Mouse (Mus musculus) gastrocnemius, postnatal 10 days (tissue): ENCODE data around the gene Grm7. TPM values are rescaled to one million over a fixed set of nuclear protein-coding genes. Genes with fewer than 3 reads are reported as not detected.

Experiments
- DNase-seq: peaks from one replicate; pipeline ENCODE4 v3.0.0; 2021; ENCODE audit warnings: mixed read lengths
- total RNA-seq, 2 experiments: library from RNA; stranded (reverse); gene quantifications; 2 replicates each; pipeline ENCODE4 v1.2.3; 2021

The Grm7 gene
- total RNA-seq, 2 experiments from 2014 or later: 0.29 to 0.49 TPM

DNA sequence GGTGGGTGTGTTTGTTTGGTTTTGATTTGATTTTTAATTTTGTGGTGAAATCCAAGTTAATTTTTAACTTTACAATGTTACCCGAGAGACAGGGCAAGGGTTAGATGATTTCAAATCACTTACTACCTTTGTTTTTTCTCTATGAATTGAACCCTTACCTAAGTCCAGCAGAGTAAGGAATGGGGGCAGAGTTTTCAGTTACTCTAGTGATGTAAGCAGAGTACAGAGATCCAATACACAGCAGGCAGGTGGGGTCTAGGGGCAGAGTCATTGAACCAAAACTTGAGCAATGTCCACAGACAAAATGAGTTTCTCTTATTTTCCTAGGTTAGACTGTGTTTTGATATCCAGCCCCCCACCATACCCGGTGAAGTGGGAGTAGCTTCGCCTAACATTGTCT, 723.2 kb downstream of the Grm7 start:
- DNase-seq: no peak

DNA sequence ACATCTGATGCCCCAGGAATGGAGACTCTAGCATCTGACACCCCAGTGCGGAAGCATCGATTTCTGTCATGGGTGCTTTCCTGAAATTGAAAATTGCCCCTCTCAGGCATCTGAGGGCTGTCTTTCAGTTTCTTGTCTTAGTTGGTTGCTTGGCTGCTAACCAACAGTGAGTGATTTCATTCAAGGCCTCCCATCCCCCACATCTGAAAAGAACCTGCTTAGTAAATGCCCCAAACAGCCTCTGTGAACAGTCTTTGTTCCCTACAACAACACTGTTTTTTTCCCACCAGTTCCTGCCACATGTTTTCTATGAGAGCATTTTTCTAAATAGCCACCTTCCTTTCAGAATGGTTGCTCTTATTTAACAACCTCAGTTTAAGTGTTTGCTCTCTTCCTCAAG, 723.6 kb downstream of the Grm7 start:
- no peak for DNase-seq

DNA sequence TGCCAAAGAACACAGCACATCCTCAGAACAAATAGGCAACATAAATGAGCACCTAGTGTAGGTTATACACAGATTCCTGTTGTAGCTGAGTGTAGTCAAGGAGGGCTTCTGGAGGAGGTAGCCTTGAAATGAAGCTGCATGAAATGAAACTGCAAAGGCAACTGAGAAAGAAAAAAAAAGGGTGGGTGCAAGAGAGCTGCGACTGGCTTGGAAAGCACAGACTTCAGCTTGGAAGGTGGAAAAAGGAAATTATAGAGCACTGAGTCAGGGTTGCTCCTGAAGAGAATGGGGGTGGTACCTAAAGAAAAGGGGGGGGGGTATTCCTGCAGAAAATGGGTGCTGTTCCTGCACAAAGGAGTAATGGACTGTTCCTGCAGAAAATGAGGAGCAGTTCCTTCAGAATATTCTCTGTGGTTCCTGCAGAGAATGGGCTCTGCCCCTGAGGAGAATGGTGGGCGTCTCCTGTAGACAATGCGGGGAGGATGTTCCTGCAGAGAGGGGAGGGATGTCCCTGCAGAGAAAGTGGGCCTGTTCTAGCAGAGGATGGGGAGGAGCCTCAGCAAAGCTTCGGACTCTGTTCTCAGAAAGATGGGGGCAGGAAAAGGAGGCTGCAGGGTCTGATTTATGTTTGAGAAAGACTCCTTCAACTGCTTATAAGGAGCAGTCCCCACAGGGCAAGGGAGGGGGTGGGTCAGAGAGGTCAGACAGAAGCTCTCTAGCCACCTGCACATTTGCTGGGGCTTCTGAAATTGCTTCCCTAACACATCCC, 726.4 kb downstream of the Grm7 start:
- DNase-seq: no peak

DNA sequence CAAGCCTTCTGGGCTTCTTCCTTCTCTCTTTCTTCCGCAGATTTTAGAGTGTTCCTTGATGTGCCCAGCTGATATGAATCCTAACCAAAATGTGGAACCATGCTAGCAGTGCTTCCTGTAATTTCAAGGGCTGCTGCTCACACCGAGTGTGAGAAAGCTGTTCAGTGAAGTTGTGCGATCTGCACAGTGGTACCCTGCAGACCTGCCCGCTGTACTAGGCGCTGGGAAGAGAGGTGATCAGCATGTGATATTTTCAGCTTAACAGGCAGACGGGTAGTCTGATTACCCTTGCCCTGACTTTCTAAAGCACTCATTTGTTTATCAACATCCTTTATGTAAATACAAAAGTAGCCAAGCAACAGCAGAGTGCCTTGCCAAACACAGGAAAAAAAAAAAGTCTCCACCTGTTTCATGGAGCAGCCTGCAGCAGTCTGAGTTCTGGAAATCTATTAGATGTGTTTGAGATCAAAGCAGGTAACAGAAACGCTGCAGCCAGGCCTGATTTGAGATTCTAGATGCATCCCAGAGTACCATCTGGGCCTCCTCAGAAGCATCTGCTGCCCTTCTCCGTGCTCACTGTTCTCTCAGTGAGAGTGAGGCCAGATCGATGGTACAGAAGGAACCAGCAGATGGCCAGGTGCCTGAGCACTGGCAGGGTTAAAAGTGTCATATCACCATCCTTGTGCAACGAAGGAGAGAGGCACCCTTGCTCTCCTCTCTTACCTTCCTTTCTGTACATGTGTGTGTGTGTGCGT, 727.4 kb downstream of the Grm7 start:
- no peak for DNase-seq

- DNase-seq: no peak
Measured at GRCm38 (mm10) chr6:111380710-111381109, 735.3 kb downstream of the Grm7 start.

- DNase-seq: no peak
Measured at GRCm38 (mm10) chr6:111408750-111409149, 763.4 kb downstream of the Grm7 start.

DNA sequence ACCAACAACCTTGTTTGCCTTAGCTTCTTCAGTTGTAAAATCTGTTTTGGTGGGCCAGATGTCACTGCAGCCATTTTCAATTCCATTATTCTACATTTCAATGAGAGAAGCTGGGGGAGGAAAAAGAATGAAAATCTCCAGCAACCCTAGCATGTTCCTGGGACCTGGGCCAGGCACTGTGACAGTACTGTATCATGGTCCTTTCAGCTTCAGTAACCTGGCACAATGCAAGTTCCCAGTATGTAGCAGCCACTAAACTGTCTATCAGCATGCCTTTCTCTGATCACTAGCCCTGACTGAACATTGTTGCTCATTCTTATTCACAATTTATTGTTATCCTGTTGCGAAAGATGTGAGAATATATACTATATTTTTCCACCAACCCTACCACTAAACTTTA, 779.4 kb downstream of the Grm7 start:
- DNase-seq: no peak

DNA sequence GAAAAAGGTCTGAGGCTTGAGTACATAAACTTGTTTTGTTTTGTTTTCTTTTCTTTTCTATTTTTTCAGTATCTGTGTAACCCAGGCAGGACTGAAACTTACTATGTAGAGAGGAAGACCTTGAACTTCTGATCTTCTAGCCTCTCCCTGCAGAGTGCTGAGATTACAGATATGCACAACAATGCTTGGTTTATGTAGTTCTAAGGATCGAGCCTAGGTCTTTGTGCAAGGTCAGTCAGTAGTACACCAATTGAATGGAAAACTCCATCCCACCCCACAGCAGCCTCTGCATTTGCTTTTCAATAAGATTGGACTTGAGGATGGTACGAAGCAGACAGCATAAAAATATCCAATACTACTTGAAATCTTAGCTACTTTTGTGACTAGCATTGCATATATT, 800.8 kb downstream of the Grm7 start:
- no peak for DNase-seq

DNA sequence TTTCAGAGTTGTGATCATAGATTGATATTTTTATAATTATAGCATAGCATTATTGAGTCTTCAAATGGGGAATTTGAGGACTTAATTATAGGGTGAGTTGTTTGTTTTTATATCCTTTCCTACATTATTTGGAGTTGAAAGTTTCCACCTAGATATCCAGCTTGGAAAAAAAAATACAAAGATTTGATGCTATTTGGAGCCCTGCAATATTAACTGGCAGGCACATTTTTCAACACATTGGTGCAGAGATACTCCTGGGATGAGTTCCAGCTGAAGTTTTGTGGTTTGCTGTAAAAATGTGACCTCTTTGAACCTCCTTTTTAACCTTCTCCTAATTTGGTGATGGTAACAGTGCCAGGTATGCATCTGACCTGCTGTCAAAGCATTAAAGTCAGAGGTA, 802.5 kb downstream of the Grm7 start:
- no peak for DNase-seq

- DNase-seq: no peak
Measured at GRCm38 (mm10) chr6:111449054-111449783, 803.8 kb downstream of the Grm7 start.

GRCm38 (mm10) chr6:111481866-111482265, 836.5 kb downstream of the Grm7 start:
- no peak for DNase-seq

- DNase-seq: no peak
Measured at GRCm38 (mm10) chr6:111486081-111486480, 840.7 kb downstream of the Grm7 start.

DNA sequence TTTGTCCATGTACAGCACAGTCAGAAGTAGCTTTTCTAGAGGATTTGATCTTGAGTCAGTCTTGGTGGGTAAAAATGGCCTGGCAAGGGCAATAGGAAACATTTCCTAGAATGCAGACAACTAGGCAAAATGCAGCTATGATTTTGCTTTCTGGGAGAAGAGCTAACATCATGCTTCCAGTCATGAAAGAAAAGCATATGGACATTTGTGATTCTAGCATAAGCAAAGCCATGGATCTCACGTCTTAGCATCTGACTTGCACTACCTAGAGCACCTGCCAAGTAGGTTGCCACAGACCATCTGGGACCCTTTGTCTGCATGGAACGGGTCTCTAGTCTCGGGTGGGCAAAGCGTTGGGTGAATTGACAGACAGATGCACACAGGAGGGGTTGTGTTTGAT, 842.2 kb downstream of the Grm7 start:
- DNase-seq: no peak

DNA sequence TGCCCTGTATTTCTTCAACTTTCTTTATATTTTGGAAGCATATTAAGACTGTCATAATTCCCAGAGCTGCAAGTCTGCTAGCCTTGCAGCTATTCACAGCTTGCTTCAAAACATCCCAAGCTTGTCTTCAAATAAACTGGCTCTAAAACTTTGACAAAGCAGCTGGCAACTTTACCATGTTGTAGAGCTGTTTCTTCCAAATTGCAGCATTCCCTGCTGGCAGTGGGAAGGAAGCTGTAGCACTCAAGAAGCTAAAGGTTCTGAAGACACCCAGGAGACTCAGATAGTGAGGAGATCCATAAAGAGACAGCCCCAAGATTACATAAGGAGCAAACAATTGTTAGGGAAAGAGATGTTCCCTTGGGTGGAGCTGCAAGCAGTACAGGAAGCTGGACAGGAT, 846.8 kb downstream of the Grm7 start:
- no peak for DNase-seq

DNA sequence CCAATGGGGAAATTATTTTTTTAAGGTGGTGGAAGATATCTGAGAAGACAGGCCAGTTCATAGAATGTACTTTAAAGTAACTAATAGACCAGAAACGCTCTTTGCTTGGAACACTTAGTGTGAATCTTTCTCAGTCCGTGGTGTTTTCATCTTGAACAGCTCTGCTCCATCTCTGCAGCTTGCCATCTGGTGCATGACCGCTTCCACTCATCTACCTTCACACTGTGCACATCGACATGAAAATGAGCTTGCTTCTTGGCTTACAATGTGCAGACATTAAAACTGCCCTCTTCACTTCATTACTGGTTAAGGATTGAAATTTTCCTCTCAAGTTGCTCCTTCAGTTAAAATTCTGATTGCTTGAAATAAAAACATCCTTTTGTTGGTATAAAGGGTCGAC, 854.2 kb downstream of the Grm7 start:
- no peak for DNase-seq

GRCm38 (mm10) chr6:111510768-111511459, 865.5 kb downstream of the Grm7 start:
- no peak for DNase-seq

- no peak for DNase-seq
Measured at GRCm38 (mm10) chr6:111512359-111512758, 867.0 kb downstream of the Grm7 start.

GRCm38 (mm10) chr6:111521229-111521628, 875.8 kb downstream of the Grm7 start:
- DNase-seq: no peak

- DNase-seq: no peak
Measured at GRCm38 (mm10) chr6:111522122-111522521, 876.7 kb downstream of the Grm7 start.

- DNase-seq: no peak
Measured at GRCm38 (mm10) chr6:111529985-111530384, 884.6 kb downstream of the Grm7 start.

DNA sequence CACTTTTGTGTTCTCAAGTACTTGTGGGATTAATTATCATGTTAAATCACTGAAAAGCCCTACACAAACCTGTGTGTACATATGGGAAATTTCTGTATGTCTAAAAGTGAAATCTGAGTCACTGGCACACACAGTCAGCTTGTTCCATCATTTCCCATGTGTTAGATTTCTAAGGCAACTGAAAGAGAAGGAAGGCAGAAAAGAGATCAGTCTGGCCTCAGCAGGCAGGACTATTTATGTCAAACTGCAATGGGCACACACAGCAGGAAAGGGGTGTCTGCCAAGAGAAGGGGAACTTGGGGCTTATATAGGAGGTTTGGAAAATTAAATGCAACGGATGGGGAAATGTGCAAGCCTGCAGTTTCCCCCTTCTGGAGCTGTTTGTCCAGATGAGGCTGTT, 913.2 kb downstream of the Grm7 start:
- DNase-seq: no peak

DNA sequence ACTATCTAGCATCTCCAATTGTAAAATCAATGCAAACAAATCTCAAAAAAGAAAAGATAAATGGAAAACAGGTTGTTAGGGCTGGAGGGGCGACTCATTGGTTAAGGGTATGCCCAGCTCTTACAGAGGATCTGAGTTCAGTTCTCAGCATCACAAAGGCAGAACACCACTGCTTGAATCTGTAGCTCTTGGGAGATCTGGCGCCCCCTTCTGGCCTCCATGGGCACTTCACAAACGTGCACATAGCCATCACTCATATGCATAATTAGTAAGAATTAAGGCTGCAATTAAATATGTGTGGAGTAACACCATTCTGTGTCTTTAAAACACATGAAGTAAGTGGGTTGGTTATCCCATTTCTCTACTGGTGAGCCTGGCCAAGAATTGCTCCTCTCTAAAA, 914.1 kb downstream of the Grm7 start:
- DNase-seq: no peak

DNA sequence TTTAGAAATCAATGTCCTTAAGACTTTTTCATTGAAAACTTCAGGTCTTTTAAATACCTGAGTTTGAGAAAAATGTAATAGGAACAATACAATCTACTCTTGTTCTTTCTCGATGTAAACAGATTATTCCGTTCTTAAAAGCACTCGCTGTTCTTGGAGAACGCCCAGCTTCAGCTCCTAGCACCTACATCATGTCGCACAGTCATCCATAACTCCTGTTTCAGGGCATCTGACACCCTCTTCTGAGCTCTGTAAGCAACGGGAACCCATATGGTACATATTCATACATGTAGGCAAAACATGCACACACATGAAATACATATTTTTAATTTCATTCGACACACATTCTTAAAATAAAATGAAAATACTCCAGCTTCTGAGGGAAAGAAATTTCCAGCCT, 916.0 kb downstream of the Grm7 start:
- DNase-seq: no peak
